Mouse (Mus musculus) liver, embryonic 14.5 days (tissue): ENCODE results near the gene Mycbpap.

Experiments
- CTCF ChIP-seq: IDR thresholded peaks from 2 replicates; pipeline ENCODE4 v1.5.1; 2016; ENCODE audit warnings: antibody characterized with exemption, low read depth, control low read depth
- EP300 ChIP-seq: IDR thresholded peaks from 2 replicates; pipeline ENCODE4 v1.6.1; 2016; ENCODE audit warnings: antibody characterized with exemption, low read depth

DNA sequence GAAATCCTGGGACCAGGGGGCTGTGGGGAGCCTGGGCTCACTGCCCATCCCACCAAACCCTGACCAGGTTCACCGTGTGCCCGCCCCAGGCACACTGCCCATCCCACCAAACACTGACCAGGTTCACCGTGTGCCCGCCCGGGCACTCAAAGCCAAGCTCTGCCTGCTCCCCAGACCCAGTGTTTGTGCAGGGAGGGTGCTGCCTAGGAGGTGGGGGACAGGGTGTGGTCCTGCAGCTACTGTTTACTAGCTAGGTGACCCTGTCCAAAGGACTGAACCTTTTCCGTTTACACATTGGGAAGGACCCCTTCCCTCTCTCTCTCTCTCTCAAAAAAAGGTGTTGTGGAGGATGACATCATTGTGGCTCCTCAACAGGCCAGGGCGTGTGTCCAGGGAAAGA lies 45.8 kb upstream of the Mycbpap start:
- TF ChIP-seq CTCF: no peak
- no peak for TF ChIP-seq EP300
